Mouse (Mus musculus) MEL (cell line): Measurements from ENCODE around the gene RPS10-NUDT3.

Source experiments
- CHD1 ChIP-seq: IDR thresholded peaks from 2 replicates; pipeline ENCODE4 v1.6.1; 2012; ENCODE audit warnings: low read depth, mild to moderate bottlenecking, inconsistent platforms, low read length, improper control_type of control experiment
- CTCF ChIP-seq, 3 experiments: IDR thresholded peaks in 2 of 3; conservative IDR thresholded peaks in 1 of 3; 2 replicates each; pipeline ENCODE4 v1.5.1; 2011 to 2012; ENCODE audit warnings: low read length in 3 of 3, low read depth in 2 of 3, mild to moderate bottlenecking in 2 of 3, improper control_type of control experiment in 1 of 3, inconsistent platforms in 1 of 3, mixed read lengths in 1 of 3, moderate library complexity in 1 of 3; ENCODE audit not compliant: control insufficient read depth in 1 of 3, insufficient read depth in 1 of 3, poor library complexity in 1 of 3, severe bottlenecking in 1 of 3
- E2F4 ChIP-seq: IDR thresholded peaks from 2 replicates; pipeline ENCODE4 v1.6.1; 2011; ENCODE audit warnings: low read depth, low read length, improper control_type of control experiment, borderline replicate concordance
- EP300 ChIP-seq, 2 experiments: IDR thresholded peaks; 2 replicates each; pipeline ENCODE4 v1.6.1; 2011; ENCODE audit warnings: improper control_type of control experiment in 2 of 2, low read length in 2 of 2, low read depth in 1 of 2, mild to moderate bottlenecking in 1 of 2
- HCFC1 ChIP-seq: IDR thresholded peaks from 2 replicates; pipeline ENCODE4 v1.6.1; 2012; ENCODE audit warnings: low read depth, mild to moderate bottlenecking, inconsistent platforms, low read length, improper control_type of control experiment, moderate library complexity
- NRF1 ChIP-seq: IDR thresholded peaks from 2 replicates; pipeline ENCODE4 v1.6.1; 2014; ENCODE audit warnings: low read depth, mild to moderate bottlenecking, inconsistent platforms, low read length, improper control_type of control experiment, moderate library complexity; ENCODE audit not compliant: poor library complexity, insufficient read depth, severe bottlenecking
- POLR2A ChIP-seq, 2 experiments: IDR thresholded peaks; 2 replicates each; pipeline ENCODE4 v1.6.1; 2011 to 2012; ENCODE audit warnings: low read length in 2 of 2, mild to moderate bottlenecking in 2 of 2, control low read depth in 1 of 2, improper control_type of control experiment in 1 of 2, low read depth in 1 of 2, moderate library complexity in 1 of 2; ENCODE audit not compliant: control insufficient read depth in 1 of 2, insufficient read depth in 1 of 2, poor library complexity in 1 of 2
- SMC3 ChIP-seq: IDR thresholded peaks from 2 replicates; pipeline ENCODE4 v1.6.1; 2011; ENCODE audit warnings: low read depth, low read length, improper control_type of control experiment
- TCF12 ChIP-seq: IDR thresholded peaks from 2 replicates; pipeline ENCODE4 v1.6.1; 2014; ENCODE audit warnings: low read depth, mild to moderate bottlenecking, inconsistent platforms, low read length, improper control_type of control experiment, moderate library complexity
- ZC3H11A ChIP-seq: IDR thresholded peaks from 2 replicates; pipeline ENCODE4 v1.6.1; 2012; ENCODE audit warnings: low read depth, mild to moderate bottlenecking, inconsistent platforms, low read length, improper control_type of control experiment

DNA sequence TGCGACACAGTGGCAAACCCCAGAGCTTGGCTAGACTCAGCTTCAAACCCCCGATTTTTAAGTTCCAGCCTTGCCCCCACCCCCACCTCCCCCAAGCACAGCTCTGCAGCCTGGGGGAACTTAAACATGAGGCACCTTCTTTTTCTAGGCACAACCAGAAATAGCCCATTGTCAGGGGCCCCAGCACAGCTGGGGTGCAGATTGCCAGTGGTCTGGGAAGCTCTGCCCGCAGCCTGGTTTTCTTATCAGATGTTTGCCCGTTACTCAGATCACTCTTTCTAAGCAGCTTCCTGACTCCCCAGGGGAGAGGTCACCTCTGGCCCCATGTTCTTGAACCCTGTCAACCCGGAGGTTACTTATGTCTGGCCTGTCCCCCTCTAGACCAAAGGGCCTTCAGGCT lies 21.4 kb upstream of the RPS10-NUDT3 start:
- no peak for TF ChIP-seq CTCF (IDR thresholded peaks at IDR 0.05 in 2 of 3, conservative IDR thresholded peaks at IDR 0.05 in 1 of 3; ENCODE audit: control insufficient read depth in 1 of 3, insufficient read depth in 1 of 3, low read depth in 2 of 3, low read length in 3 of 3, poor library complexity in 1 of 3, severe bottlenecking in 1 of 3)
- TF ChIP-seq TCF12, result no peak
- no peak for TF ChIP-seq E2F4
- no peak for TF ChIP-seq SMC3
- TF ChIP-seq ZC3H11A, result no peak
- no peak for TF ChIP-seq POLR2A (IDR thresholded peaks at IDR 0.05; ENCODE audit: control insufficient read depth in 1 of 2, insufficient read depth in 1 of 2, low read depth in 1 of 2, low read length in 2 of 2, poor library complexity in 1 of 2)
- no peak for TF ChIP-seq NRF1
- TF ChIP-seq EP300 (IDR thresholded peaks at IDR 0.05; ENCODE audit: low read depth in 1 of 2, low read length in 2 of 2), result no peak
- no peak for TF ChIP-seq CHD1
- no peak for TF ChIP-seq HCFC1
